Mouse (Mus musculus) G1E (cell line): ENCODE measurements around the gene Hoxa3. TPM values are rescaled to one million over a fixed set of nuclear protein-coding genes. Genes with fewer than 3 reads are reported as not detected.

ENCODE experiments used
- ATAC-seq: 2 replicates; pipeline ENCODE4 v1.8.0; 2016; ENCODE audit warnings: mild to moderate bottlenecking; ENCODE audit not compliant: insufficient number of reproducible peaks, poor library complexity, low FRiP score, severe bottlenecking; ENCODE audit errors: extremely low read depth
- DNase-seq: peaks from one replicate; pipeline ENCODE4 v3.0.0; 2012; ENCODE audit warnings: low spot score
- H3K27me3 ChIP-seq: 2 replicates; pipeline ENCODE4 v1.6.1; 2012; ENCODE audit warnings: mild to moderate bottlenecking, low read length, inconsistent platforms; ENCODE audit not compliant: insufficient read depth
- H3K36me3 ChIP-seq: replicated peaks from 2 replicates; pipeline ENCODE3; 2012; ENCODE audit warnings: mild to moderate bottlenecking, inconsistent platforms
- H3K4me1 ChIP-seq: 2 replicates; pipeline ENCODE4 v1.6.1; 2012; ENCODE audit warnings: low read depth, low read length, inconsistent platforms, mixed read lengths; ENCODE audit not compliant: insufficient read depth
- H3K4me3 ChIP-seq: 2 replicates; pipeline ENCODE4 v1.5.1; 2012; ENCODE audit warnings: low read depth, mild to moderate bottlenecking, inconsistent platforms, low read length, moderate library complexity, mixed read lengths
- H3K9me3 ChIP-seq: replicated peaks from 2 replicates; pipeline ENCODE4 v1.6.1; 2012; ENCODE audit warnings: inconsistent platforms
- CTCF ChIP-seq: IDR thresholded peaks from 2 replicates; pipeline ENCODE4 v1.5.1; 2012; ENCODE audit warnings: low read depth, low read length, inconsistent platforms, mixed read lengths
- GATA1 ChIP-seq: IDR thresholded peaks from 2 replicates; pipeline ENCODE4 v1.6.1; 2012; ENCODE audit warnings: borderline replicate concordance, low read length, inconsistent platforms, mixed read lengths
- GATA2 ChIP-seq: IDR thresholded peaks from 2 replicates; pipeline ENCODE4 v1.6.1; 2012; ENCODE audit warnings: low read depth, low read length, inconsistent platforms, borderline replicate concordance
- POLR2AphosphoS5 ChIP-seq: IDR thresholded peaks from 2 replicates; pipeline ENCODE4 v1.6.1; 2012; ENCODE audit warnings: low read depth, low read length, inconsistent platforms; ENCODE audit not compliant: insufficient replicate concordance
- TAL1 ChIP-seq: conservative IDR thresholded peaks from 2 replicates; pipeline ENCODE4 v1.6.1; 2012; ENCODE audit warnings: low read depth, low read length, inconsistent platforms, mixed read lengths
- polyA plus RNA-seq: library from polyadenylated mRNA; stranded (reverse); fragments of >175 nt; gene quantifications from 2 replicates; pipeline ENCODE4 v1.2.3, GENCODE M21; 2012
- total RNA-seq, 2 experiments: library from RNA; stranded (forward) in 1 of 2; stranded (reverse) in 1 of 2; fragments of 200-1000 nt in 1 of 2; fragments of >200 nt in 1 of 2; fragmentation: Nextera tagmentation in 1 of 2; gene quantifications; 2 replicates each; pipeline ENCODE4 v1.2.3; 2014 to 2017

Hoxa3 gene
- total and polyA plus RNA-seq, 3 experiments, result 0.16 TPM; not detected in 2

GRCm38 (mm10) chr6:52169499-52170165 is 43.5 kb downstream of the Hoxa3 start:
- no peak for DNase-seq
- H3K4me1 ChIP-seq, result no peaks in the 10 kb centered on the region
- H3K9me3 ChIP-seq, result no peaks in the 10 kb centered on the region
- no peaks in the 10 kb centered on the region for H3K36me3 ChIP-seq
- peaks cover 63% of the 10 kb centered on the region for H3K27me3 ChIP-seq
- no peak for ATAC-seq
- H3K4me3 ChIP-seq, result no peak overlapping the region
- no peak for TF ChIP-seq GATA2
- no peak for TF ChIP-seq TAL1
- no peak for TF ChIP-seq CTCF
- TF ChIP-seq POLR2AphosphoS5, result no peak
- no peak for TF ChIP-seq GATA1

DNA sequence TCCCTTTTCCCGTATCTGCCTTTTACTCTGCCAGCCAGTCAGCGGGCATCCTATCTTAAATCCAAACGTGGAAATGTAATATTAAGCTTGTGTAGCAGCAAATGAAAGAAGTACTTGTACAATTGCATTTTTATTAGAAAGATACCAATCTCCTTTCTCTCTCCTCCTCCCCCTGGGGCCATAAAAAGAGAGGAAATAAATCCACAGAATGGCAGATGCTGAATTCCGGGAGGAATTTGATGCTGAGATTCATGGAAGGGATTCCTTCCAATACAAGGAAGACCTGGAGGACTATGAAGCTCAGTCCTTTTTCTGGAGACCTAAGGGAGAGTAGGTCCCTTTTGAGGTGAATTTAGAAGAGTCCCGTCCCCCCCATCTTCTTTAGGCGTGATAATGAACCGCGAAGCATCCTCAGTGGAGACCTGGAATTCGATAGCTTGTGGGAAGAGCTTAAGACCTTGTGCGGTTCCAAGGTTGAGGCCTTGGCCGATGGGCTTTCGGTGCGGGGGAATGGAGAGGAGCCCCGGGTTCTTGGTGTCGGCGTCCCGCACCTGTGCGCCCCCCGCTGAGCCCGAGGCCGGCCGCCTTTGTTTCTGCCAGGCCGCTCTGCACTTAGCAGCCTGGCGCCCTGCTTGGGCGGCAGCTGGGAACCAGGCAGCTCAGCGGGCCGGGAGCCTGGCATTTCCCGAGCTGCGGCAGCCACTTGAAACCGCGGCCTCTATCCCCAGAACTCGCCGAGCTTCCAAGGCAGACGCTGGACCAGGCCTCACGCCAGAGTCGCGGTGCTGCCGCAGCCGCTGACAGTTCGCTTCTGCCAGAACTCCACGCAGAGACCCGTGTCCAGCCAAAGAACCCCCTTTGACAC is 44.7 kb downstream of the Hoxa3 start:
- TF ChIP-seq GATA2, result no peak
- TF ChIP-seq GATA1, result no peak
- no peak for TF ChIP-seq TAL1
- TF ChIP-seq CTCF, result no peak
- no peak for TF ChIP-seq POLR2AphosphoS5
- ATAC-seq (no peak), DNase-seq (no peak)
- Histone ChIP-seq H3K4me1 (no peaks in the 10 kb centered on the region), H3K4me3 (no peak overlapping the region), H3K27me3 (peaks cover 74% of the 10 kb centered on the region), H3K9me3 (no peaks in the 10 kb centered on the region), H3K36me3 (no peaks in the 10 kb centered on the region)

DNA sequence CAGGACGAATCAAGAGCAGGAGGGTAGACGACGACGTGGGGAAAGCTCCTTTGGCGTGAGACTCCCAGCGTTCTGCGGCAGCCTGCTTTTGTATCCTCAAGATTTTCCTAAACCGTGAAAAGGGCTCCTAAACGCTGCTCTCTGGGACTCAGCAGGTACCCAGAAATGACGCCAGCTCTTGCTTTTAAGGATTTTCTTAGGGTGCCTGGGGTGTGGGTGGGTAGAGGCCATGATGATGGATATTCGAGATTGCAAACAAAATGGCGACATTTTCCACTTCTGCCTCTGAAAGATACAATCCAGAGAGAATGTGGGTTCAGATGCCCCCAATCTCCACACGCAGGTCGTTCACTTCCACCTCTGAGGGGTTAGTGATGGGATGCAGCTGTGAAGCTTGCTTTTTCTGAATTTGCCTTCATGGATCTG is 45.4 kb downstream of the Hoxa3 start:
- Histone ChIP-seq H3K27me3 (peaks cover 81% of the 10 kb centered on the region), H3K4me1 (no peaks in the 10 kb centered on the region), H3K4me3 (no peak overlapping the region), H3K9me3 (no peaks in the 10 kb centered on the region), H3K36me3 (no peaks in the 10 kb centered on the region)
- no peak for DNase-seq
- TF ChIP-seq TAL1 (no peak), POLR2AphosphoS5 (no peak), GATA1 (no peak), CTCF (no peak), GATA2 (no peak)
- ATAC-seq, result no peak

- no peaks in the 10 kb centered on the region for H3K9me3 ChIP-seq
- H3K4me3 ChIP-seq, result no peak overlapping the region
- no peaks in the 10 kb centered on the region for H3K4me1 ChIP-seq
- H3K36me3 ChIP-seq, result no peaks in the 10 kb centered on the region
- H3K27me3 ChIP-seq, result peaks cover 77% of the 10 kb centered on the region
- DNase-seq, result no peak
- no peak for ATAC-seq
- TF ChIP-seq POLR2AphosphoS5 (no peak), GATA1 (no peak), TAL1 (no peak)
Observed at GRCm38 (mm10) chr6:52167176-52167575, 46.0 kb downstream of the Hoxa3 start.

GRCm38 (mm10) chr6:52166431-52167077 is 46.6 kb downstream of the Hoxa3 start:
- DNase-seq (no peak), ATAC-seq (no peak)
- Histone ChIP-seq H3K36me3 (no peaks in the 10 kb centered on the region), H3K27me3 (peaks cover 75% of the 10 kb centered on the region), H3K4me1 (no peaks in the 10 kb centered on the region), H3K9me3 (no peaks in the 10 kb centered on the region), H3K4me3 (no peak overlapping the region)
- no peak for TF ChIP-seq TAL1
- TF ChIP-seq POLR2AphosphoS5, result no peak
- no peak for TF ChIP-seq CTCF
- no peak for TF ChIP-seq GATA2
- TF ChIP-seq GATA1, result no peak
